Mouse (Mus musculus) bone marrow, adult 2 months (tissue): ENCODE data around the gene Dip2a.

Source experiments
- CTCF ChIP-seq: fragments of 200-500 bp; IDR thresholded peaks from 2 replicates; pipeline ENCODE4 v1.5.1; 2011; ENCODE audit warnings: low read length, control low read depth; ENCODE audit not compliant: control insufficient read depth, insufficient read depth
- POLR2A ChIP-seq: fragments of 200-500 bp; IDR thresholded peaks from 2 replicates; pipeline ENCODE4 v1.6.1; 2011; ENCODE audit warnings: low read depth, mild to moderate bottlenecking, control low read depth, low read length, borderline replicate concordance; ENCODE audit not compliant: control insufficient read depth

DNA sequence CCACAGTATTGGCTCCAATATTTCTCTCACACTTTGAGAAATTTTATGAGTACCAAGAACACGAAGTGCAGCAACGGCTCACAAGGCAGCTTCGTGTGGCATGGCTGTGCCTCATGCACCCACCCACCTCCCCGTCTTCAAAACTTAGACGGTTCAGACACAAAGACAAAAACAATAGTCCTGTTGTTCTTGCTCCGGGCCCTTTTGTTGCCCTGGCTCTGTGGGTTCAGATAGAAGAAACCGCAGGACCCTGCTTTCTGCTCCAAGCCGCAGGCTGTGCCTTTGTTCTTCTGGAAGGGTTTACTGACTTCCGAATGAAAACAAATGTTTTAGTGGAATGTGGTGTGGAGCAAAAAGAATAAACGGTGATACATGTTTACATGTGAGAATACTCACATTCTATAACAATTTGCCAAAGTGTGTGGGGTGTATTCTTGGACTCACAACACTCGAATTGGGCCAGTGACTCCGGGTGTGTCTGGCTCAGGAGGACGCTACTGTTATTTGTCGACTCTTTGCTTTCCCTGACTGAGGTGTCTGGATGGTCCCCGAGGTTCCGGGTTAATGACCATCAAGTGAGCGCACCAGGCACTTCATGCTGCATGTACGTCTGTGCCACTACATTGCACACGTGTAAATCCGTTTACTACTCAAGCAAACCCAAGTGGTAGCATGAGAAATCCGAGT is 97.0 kb downstream of the Dip2a start:
- TF ChIP-seq CTCF = no peak
- TF ChIP-seq POLR2A = no peak
